Mouse (Mus musculus): ENCODE results near the gene Strada.
"Not testable (repeated sequence)": the region's sequence is repeated elsewhere in the genome, so short reads cannot be mapped to it uniquely, and the experiment has no call there.

Gene Strada

DNA sequence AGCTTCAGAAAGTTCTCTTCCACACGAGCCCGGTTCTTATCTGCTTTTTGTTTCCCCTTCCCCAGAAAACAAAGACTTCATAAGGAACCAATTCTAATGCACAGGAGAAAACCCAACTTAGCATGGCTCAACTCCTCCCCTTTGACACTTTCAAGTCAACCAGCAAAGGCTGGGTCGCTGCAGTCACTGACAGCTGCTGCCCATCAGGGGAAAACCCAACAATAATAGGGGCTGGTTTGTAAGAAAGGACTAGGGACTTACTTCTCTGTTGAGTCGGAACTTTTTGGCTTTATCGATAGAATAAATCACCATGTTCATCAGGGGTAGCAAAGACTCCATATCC lies at the start of gene Strada:
Strada (minus strand) TSS at position 46 of the 343 bp plus-strand sequence.
- DNase-seq = no peak

DNA sequence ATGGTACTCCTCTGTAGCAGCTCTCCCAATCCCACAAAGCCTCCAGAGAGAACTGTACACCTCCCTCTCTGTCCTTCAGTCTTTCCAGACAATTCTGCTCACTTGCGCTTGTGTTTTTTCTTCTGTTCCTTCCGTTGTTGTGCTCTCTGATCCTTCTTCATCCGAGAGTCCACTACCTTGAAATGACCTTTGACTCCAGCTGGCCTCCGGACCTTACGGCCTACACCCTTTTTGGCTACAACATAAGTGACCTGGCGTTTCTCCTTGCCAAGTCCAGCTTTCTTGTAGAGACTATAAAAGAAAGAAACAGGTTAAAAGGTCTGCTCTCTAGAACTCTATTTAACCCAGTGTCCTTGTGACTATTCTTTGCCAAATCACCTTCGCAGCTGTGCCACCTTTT lies 47.4 kb upstream of the Strada start:
- DNase-seq = no peak

DNA sequence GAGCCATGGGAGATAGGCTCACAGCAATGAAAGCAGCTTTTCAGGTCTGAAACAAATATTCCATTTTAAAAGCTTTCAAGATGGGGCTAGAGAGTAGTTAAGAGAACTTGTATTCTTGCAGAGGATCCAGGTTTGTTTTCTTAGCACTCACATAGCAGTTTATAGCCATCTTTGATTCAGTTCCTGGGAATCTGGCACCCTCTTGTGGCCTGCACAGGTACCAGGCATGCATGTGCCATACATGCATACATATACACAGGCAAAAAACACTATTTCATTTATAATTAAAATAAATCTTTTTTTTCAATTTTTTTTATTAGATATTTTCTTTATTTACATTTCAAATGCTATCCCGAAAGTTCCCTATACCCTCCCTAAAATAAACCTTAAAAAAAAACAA lies 44.9 kb upstream of the Strada start:
- no peak for DNase-seq

DNA sequence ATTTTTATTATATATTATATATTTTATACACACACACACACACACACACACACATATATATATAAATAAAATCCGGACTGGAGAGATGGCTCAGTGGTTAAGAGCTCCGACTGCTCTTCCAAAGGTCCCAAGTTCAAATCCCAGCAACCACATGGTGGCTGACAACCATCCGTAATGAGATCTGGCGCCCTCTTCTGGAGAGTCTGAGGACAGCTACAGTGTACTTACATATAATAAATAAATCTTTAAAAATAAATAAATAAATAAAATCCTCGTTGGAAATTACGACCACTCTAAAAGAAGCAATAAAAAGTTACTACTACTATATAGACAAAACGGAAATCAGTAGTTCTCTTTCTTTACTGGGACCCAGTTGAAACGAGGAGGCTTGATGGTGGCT lies 32.0 kb upstream of the Strada start:
- not testable (repeated sequence) for DNase-seq

DNA sequence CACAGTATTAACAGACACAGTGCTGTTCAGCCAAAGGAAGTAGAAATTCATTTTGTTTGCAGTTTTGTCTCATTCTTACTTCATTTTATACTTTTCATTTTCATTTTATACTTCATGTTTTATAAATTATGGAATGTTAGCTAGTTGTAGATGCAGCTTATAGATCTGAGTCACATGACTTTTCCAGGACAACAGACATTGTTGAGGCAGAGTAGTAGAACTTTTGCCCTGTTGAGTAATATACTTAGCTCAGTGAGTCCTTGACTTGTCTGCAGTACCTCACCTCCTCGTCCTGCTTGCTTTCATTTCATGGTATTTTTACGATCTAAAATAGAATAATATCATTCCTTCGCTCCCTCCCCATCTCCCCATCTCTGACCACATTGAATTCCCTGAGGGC lies 18.6 kb upstream of the Strada start:
- DNase-seq = no peak

DNA sequence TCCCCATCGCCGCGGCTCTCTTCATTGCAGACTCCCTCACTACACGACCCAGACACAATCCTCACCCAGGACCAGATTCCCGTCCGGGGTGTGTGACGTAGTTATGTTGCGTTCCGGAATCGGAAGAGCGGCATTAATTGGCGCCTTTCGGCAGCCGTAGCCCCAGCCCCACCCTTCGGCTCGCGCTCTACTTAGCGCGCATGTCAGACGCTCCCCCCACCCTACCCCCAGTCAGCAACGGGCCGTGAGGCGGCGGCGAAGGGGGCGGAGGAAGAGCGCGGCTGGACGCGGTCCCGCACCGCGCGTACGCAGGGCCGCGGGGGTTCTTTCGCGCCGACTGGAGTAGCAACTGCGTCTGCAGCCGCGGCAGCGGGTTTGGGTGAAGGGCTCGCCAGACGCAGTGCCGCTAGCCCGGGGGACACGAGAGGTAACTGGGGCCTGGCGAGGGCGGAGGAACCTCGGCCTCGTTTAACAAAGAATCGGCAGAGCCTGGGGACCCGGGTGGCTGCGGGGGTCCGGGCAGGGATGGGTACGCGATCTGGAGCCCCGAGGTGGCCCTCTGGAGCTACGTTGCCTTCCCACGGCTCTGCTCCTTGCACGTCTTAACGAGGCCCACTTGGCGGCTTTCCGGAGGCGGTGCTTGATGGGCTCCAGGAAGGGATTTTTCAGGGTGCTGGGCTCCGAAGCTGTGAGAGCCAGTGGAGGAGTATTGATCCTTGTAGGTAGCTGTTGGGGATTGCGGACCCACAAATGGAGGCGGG lies 14.9 kb upstream of the Strada start, which contains the start of gene Ddx42:
Ddx42 (plus strand) TSS at position 197 of the 761 bp plus-strand sequence.
- peak; percentile 94 for DNase-seq

DNA sequence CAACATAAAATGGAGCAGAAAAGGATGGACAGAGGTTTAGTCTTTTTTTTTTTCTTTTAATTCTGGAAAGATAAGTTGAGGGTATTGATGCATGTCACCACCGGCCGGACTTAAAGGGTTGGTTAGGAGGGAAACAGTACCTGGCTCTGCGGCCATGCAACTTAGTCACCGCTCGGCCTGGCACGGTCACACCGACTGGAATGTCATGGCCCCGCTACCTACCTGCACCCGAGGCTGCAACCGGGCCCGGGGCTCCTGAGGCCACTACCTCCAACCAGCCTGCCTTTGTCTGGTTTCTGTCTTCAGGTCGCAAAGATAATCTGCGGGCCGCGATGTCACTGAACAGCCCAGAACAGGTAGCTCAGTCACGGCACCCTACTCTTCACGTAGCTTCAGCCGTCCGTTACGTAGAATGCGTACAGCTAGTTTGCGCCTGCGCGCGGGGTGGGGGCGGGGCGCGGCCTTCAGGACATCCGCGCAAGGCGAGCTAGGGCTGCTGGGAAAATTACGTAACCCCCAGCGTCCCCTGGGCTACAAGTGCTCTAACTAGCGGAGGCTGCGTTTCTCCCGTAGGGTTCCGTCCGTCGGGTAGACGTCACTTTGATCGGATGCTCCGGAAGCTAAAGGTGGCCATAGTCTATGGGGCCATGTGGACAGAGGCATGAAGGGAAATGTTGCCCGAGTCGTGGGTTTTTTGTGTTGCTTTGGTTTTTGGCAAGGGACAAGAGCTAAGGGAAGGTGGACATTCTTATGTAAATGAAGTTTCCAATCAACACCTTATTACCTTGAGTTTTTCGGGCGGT lies 14.2 kb upstream of the Strada start, which contains the start of gene Ccdc47:
Ccdc47 (minus strand) TSS at position 418 of the 803 bp plus-strand sequence.
- DNase-seq = peak; percentile 97

DNA sequence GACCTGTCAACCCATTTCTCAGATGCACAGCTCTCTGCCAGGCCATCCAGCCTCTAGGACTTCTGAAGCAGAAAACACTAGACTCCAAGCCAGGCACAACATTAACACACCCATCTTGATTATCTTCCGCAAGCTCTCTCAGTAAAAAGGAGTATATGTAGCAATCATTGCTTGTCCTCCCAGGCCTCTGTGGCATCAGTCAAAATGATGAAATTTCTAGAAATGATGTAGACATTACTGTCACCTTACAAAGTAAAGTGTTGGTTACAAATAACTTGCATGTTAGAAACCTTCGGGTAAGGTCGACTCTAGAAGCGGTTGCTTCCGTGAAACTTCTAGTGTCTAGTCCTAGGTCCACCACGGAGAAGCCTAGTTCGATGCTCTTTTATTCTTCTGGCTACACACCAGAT lies 13.5 kb upstream of the Strada start:
- no peak for DNase-seq

DNA sequence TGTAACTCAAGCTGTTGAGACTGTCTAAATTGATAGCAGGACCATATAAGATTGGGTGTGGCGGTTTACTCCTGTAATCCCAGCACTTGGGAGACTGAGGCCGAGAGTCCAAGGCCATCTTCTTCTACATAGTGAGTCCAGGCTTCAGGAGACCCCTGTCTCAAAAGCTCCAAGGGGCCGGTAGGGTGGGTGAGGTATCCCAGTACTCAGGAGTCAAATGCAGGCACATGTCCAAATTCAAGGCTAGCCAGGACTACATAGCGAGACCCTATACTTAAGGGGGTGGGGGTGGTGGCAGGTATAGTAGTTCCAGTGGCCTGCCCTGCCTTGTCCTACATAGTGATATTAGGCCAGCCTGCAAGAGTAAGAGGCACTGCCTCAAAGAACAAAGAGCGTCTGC lies 12.9 kb upstream of the Strada start:
- DNase-seq = peak in 1 of 2 experiments; percentile 40

DNA sequence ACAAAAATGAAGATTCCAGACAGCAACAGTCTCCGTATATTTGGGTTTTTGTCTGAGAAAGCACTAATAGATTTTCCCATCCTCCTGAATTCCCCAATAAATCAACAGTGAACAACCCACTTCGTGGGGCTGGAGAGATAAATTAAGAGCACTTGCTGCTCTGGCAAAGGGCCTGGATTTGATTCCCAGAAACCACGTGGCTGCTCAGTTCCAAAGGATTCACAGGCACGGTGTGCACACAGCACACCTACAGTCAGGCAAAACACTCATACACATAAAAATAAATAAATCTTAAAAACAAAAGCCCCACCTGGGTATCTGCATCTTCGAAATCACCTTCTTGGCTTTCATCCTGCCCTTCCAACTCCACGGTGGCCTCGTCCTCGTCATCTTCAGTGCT lies 10.8 kb upstream of the Strada start:
- DNase-seq = no peak

DNA sequence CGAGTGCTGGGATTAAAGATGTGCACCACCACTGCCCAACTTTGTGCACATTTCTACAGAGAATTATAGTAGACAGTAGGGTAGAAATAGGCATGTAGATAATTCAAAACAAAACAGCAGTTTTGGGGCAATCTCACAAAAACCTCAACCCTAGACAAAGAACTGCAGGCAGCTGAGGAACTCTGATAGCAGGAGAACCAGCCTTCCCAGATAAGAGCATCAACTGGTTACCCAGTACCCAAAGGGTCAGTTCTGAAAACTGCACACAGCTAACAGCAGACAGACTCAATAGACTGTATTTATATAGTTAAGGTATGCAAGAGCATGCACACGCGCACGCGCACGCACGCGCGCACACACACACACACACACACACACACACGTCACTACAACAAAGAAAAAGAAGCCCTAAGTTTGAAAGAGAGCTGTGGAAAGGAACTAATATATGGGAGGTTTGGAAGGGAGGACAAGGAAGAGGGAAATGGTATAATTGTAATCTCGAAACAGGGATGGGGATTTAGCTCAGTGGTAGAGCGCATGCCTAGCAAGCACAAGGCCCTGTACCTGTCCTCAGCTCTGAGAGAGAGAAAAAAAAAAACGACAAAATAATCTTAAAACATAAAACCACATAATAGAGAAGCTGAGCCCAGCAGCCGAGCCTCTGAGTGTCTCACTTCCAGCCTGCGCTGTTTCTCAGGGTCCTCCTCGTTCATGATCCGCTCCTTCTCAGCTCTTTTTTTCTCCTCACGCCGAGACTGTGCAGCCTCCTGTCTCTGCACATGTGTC lies 438 bp downstream of the Strada start:
- no peak for DNase-seq

DNA sequence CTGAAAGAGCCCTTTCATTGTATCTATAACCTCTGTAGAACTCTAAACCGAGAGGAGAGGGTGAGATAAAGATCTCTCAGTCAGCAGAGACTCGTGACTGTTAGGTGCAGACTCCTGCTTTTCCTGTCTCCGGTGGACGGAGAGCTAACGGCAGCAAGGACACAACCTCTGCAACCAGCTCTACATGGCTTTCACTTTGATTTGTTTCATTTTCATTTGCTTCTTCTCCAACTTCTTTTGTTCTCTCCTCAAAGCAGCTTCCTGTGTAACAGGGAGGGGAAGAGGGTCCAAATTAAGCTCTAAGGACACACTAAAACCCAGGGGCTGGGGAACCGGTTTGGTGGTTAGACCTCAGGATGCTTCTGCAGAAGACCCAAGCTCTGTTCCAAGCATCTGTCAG lies 1.2 kb downstream of the Strada start:
- DNase-seq = no peak

DNA sequence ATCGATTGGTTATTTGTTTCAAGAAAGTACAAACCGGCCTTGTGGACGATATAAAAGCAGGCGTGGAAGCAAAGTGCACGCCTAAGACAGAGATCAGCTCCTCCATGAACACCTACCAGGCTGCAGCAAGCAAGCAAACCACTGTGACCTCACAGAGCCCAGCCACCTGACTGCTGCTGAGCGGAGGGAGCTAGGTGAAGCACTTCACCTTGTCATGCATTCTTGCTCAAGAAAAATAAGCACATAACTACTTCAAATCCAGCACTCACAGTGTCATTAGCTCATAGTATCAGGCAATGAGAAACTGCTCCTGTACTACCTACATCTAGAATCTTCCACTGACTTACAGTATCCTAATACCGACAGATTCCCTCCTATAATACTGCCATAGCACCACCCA lies 2.0 kb downstream of the Strada start:
- DNase-seq = not testable (repeated sequence)

DNA sequence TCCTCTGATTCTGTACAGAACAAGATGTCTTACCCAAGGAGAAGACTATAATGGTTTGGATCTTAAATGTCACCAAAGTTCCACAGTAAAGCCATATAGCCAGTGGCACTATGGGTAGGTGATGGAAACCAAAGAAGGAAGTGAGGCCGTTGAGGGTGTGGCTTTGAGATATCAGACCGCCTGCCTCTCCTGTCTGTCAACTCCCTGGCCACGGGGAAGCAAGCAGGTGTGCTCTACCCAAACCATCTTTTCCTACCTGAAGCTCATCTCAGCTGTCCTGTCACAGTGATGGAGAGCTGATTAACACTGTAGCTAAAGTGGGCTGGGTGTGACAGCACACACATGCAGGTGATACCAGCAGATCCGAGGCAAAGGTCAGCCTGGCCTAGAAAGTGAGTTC lies 3.7 kb downstream of the Strada start:
- no peak for DNase-seq

DNA sequence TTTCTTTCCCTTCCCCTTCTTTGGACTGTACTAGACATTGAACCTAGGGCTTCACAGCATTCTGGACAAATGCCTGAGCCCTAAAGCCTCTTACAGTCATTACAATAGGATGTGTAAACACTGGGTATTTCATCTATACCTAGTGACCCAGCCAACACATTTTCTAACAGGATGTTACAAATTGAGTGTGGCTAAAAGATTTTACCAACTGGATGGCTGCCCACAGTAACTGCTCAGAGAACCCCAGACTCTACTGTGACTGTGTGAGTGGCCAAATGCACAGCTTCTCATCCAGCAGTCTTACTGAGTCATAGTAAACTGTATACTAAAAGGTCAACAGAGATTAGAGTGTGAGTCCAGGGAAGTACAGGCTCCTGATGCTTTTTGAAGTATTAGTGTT lies 6.6 kb downstream of the Strada start:
- no peak for DNase-seq

DNA sequence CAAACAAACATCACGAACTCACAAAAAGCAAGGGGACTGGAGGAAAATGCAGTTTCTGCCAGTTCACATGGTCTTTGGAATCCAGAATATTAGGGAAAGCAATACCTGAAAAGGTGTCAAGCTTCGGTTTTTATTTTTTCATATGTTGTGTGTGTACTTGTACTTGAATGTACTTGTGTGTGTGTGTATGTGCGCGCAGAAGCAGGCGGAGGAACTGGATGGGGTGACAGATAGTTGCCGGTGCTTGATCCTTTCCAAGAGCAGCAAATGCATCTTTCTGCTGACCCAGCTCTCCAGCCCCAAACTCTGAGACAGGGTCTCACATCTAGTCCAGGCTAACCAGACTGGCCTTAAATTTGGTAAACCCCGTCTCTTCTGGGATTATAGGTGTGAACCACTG lies 7.1 kb downstream of the Strada start:
- no peak for DNase-seq

DNA sequence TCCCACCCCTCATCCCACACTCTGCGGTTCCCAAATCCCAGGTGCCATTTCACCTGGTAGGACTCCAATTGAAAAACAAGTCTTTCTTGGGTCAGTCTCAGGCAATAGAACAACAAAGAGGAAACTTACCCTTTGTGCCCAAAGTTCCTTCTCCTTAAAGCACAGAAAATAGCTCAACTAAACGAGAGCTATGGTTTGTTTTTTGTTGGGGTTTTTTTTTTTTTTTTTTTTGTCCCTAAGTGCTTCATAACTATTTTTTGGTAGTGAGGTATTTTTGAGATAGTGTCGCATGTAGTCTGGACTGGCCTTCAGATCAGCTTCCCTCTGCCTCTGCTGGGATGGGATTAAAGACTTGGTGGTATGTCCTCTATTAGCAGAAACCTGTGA lies 7.8 kb downstream of the Strada start:
- DNase-seq = no peak

DNA sequence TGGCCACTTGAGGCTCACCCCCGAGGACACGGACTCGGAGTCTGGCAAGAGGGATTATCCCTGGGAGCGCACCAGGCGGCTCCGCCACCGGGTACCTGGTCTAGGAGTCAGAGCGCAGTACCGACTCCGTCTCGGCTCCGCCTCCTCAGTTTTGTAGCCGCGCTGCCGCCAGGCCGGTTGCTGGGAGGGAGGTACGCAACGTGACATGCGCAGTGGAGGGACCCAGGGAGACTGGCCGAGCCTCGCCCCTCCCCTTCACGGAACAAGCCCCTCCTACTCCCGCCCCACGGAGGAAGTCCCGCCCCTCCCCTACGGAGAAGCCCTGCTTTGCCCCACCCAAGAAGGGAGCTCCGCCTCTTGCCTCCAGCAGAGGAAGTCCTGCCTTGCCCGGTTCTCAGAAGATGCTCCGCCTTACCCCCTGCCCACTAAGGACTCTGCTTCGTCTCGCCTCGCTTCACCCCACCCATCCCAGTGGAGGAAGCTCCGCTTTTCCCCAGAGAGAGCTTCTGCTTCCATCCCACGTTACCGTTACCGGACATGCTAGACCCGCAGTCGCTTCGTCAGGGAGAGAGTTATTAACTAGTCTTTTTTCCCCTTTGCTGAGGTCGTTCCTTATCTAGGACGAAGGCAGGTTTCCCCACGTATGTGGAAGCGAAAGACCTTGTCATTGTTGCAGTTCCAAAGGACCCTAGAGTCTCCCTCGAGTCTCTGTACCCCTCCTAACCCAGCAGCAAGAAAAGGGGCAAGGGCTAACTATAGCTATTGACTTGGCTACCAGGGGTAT lies 8.4 kb downstream of the Strada start:
- DNase-seq = peak; percentile 97 to 98

DNA sequence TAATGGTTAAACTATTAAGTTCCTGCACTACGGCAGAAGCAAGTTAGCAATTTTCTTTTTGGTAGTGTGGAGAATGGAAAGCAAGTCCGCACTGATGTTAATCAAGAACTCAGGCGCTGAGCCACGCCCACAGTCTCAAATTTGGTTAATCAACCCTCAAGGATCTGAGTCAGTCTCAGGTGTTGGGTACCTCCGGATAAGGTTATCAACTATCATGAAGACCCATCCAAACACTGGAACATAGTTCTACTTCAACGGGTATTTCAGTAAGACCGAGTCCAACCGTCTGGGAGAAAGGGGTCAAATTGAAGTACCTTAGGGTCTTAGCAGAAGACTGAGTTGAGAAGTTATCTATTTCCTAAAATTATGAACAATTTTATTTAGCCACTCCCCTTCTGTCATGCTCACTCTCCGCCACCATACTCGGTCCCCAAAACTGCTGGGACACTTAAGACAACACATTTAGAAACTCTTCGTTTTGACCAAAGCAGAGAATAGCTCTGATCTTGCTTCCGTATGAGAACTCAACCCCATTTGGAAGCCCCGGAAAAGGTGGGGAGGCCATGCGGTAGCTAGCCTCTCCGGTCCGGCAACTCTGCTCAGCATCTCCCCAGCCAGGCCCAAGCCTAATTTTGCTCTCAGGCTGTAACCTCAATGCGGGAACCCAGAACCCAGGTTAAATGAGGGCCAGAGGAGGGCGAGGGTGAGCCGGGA lies 9.2 kb downstream of the Strada start:
- DNase-seq = peak in 1 of 2 experiments; percentile 21

DNA sequence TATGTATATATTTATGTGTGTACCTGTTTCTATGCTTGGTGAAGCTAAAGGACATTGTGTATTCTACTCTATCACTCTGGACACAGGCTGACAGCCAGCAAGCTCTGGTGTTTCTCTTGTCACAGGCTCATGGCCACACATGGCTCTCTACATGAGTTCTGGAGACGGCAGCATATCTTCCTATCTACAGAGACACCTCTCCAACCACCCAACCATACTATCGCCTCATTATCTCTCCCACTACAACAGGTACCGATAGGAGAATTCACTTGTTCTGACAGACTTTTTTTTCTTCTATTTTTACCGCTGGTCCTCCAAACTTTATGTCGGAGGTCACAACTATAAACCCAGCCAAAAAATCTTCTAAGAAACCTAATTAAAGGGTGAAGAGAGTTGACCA lies 9.7 kb downstream of the Strada start:
- no peak for DNase-seq

DNA sequence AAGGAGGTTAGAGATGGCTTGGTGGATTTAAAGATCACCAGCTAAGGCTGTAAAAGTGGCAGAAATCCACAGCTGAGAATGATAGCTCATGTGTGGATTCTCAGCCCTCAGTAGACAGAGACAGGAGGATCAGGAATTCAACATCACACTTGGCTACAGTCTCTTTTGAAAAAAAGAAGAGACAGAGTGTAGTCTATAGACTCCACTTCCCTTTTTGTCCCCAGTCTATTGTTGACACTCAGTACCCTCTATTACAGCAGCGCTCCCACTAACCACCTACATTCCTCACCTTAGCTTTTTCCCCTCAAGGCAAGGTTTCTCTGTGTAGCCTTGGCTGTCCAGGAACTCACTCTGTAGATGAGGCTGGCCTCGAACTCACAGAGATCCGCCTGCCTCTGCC lies 10.3 kb downstream of the Strada start:
- DNase-seq = no peak

DNA sequence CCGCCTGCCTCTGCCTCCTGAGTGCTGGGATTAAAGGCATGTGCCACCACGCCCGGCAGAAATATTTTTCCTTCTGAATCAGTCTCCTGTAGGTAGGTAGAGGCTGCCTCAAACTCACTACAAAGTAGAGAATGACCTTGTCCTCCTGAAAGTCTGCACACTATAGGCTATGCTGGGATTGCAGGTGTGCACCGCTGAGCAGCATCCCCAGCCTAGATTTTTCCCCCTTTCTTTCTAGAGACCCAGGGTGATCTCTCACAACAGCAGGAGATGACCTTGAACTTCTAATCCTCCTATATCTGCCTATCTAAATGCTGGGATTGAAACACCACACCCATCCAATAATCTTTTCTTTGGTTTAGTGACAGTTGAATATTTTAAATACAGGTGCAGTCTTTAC lies 14.6 kb downstream of the Strada start:
- no peak for DNase-seq
